Mouse (Mus musculus) erythroblast, embryonic 14.5 days (primary cell): ENCODE results near the gene L3mbtl1.

Experiments
- GATA1 ChIP-seq: IDR thresholded peaks from 2 replicates; pipeline ENCODE4 v1.6.1; 2012; ENCODE audit warnings: low read length, inconsistent platforms, mixed read lengths
- TAL1 ChIP-seq: IDR thresholded peaks from 3 replicates; pipeline ENCODE4 v1.6.1; 2012; ENCODE audit warnings: low read length, inconsistent platforms, mixed read lengths

DNA sequence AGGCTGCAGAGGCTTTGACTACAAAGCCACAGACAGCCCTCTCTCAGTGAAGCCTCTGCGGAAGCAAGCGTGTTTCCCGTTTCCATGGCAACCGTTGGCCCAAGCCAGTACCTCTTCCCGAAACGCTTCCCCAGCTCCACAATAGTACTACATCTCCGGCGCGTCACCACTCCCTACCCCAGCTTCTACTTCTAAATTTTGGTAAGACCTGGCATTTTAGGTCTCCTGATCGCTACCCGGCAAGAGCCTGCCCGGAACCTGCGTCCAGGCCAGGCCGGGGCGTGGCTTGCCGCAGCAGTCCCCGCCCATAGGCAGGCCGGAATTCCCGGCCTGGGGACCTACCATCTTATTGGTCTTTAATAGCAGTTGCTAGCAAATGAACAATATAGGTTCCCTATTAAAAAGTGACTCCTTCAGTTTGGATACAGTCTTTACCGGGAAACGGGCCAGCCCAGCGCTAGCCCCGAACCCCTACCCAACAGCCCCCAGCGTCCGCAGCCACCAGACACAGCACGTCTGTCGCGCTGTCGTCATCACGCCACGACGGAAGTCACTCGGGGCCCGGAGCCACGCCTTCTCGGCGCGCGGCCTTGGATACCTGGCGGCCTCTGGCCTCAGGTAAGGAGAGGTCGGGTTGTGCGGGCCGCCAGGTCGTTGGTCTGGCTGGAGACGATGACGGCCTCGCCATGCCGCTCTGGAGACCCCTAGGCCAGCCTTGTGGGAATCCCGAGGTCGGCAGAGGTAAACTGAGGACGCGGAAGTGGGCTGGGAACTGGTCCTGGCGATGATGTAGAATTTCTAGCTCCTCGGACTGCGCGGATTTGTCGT lies 73.9 kb downstream of the L3mbtl1 start, which contains the start of gene Ift52:
- no peak for TF ChIP-seq GATA1
- TF ChIP-seq TAL1 = no peak
